Mouse (Mus musculus) embryonic facial prominence, embryonic 15.5 days (tissue): ENCODE data around the gene Rtp1. TPM values are rescaled to one million over a fixed set of nuclear protein-coding genes. Genes with fewer than 3 reads are reported as not detected.

ENCODE experiments used
- ATAC-seq: fragments of 200-750 bp; cut with Nextera tagmentation; 2 replicates; pipeline ENCODE4 v1.8.0; 2017; ENCODE audit warnings: low read depth, moderate TSS enrichment; ENCODE audit not compliant: insufficient number of reproducible peaks, low FRiP score, low TSS enrichment
- H3K27ac ChIP-seq: fragments of 300-500 bp; sonication (generic); replicated peaks from 2 replicates; pipeline ENCODE4 v1.5.1; 2015; ENCODE audit warnings: mild to moderate bottlenecking, inconsistent platforms
- H3K27me3 ChIP-seq: fragments of 300-500 bp; sonication (generic); 2 replicates; pipeline ENCODE4 v1.6.1; 2015; ENCODE audit warnings: inconsistent platforms
- H3K36me3 ChIP-seq: fragments of 300-500 bp; sonication (generic); 2 replicates; pipeline ENCODE4 v1.6.1; 2015; ENCODE audit warnings: mild to moderate bottlenecking, inconsistent platforms
- H3K4me1 ChIP-seq: fragments of 300-500 bp; sonication (generic); 2 replicates; pipeline ENCODE4 v1.6.1; 2015; ENCODE audit warnings: inconsistent platforms
- H3K4me2 ChIP-seq: fragments of 300-500 bp; sonication (generic); replicated peaks from 2 replicates; pipeline ENCODE4 v1.6.1; 2015; ENCODE audit warnings: mild to moderate bottlenecking, inconsistent platforms
- H3K4me3 ChIP-seq: fragments of 300-500 bp; sonication (generic); replicated peaks from 2 replicates; pipeline ENCODE4 v1.5.1; 2015; ENCODE audit warnings: mild to moderate bottlenecking, inconsistent platforms
- H3K9ac ChIP-seq: fragments of 300-500 bp; sonication (generic); 2 replicates; pipeline ENCODE4 v1.6.1; 2015; ENCODE audit warnings: inconsistent platforms
- H3K9me3 ChIP-seq: fragments of 300-500 bp; sonication (generic); replicated peaks from 2 replicates; pipeline ENCODE4 v1.6.1; 2016; ENCODE audit warnings: inconsistent platforms
- WGBS: fragments of 180-500 bp; shearing (Covaris S2); methylation state at CpG from one replicate; pipeline ENCODE4 v1.1.7; 2015; 5-methylcytosine and 5-hydroxymethylcytosine counted together
- polyA plus RNA-seq: library from polyadenylated mRNA; unstranded; fragments of >200 nt; fragmentation: Nextera tagmentation; extraction: Ambion mirVana; gene quantifications from 2 replicates; pipeline ENCODE4 v1.2.1, GENCODE M21; 2015

The Rtp1 gene
- polyA plus RNA-seq, 1 experiment from 2014 or later: 7.5 TPM

DNA sequence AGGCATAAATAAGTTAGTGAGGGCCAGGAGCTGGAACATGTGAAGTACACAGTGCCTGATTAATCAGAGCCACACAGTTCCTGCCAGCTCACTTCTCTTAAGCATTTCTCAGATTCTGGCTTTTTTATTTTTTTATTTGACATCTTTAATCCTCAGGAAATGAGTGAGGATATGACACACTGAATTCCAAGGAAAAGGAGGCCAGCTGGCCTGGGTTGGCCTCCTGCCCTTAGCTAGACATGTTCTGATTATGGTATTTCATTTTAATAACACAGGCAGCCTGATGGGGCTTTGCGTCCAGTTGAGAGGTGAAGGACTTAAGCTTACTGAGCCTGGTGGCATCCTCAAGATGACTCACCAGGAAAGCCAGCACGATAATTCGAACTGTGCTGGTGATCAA lies 27.6 kb downstream of the Rtp1 start:
- 65% methylated on average over 3 of the region's 3 CpGs for WGBS
- no peak overlapping the region for H3K9ac ChIP-seq
- no peaks in the 10 kb centered on the region for H3K36me3 ChIP-seq
- H3K4me2 ChIP-seq: no peak overlapping the region
- H3K4me3 ChIP-seq: no peak overlapping the region
- no peaks in the 10 kb centered on the region for H3K9me3 ChIP-seq
- no peaks in the 10 kb centered on the region for H3K27me3 ChIP-seq
- H3K27ac ChIP-seq: no peak overlapping the region
- ATAC-seq: no peak
- no peaks in the 10 kb centered on the region for H3K4me1 ChIP-seq

DNA sequence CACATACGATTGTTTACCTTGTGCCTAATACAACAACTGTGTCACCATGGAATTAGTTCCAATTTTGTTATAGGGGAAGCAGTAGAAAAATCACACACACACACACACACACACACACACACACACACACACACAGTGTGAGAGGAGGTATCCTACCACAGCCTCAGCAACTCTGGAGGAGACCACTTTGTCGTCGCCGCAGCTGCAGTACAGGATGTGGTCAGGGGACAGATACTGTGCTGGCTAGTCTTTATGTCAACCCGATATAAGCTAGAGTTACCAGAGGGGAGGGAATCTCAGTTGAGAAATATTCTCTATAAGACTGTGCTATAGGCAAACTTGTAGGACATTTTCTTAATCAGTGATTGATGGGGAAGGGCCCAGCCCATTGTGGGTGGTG lies 28.4 kb downstream of the Rtp1 start:
- H3K4me3 ChIP-seq: no peak overlapping the region
- H3K4me1 ChIP-seq: no peaks in the 10 kb centered on the region
- no peaks in the 10 kb centered on the region for H3K36me3 ChIP-seq
- no peak overlapping the region for H3K4me2 ChIP-seq
- no peaks in the 10 kb centered on the region for H3K27me3 ChIP-seq
- no peak overlapping the region for H3K27ac ChIP-seq
- H3K9ac ChIP-seq: no peak overlapping the region
- no peak for ATAC-seq
- WGBS: 87% methylated on average over 5 of the region's 5 CpGs
- H3K9me3 ChIP-seq: no peaks in the 10 kb centered on the region

GRCm38 (mm10) chr16:23458906-23459588 lies 30.1 kb downstream of the Rtp1 start:
- no peak overlapping the region for H3K9ac ChIP-seq
- no peaks in the 10 kb centered on the region for H3K4me1 ChIP-seq
- no peak overlapping the region for H3K4me3 ChIP-seq
- ATAC-seq: no peak
- no peaks in the 10 kb centered on the region for H3K9me3 ChIP-seq
- WGBS: 42% methylated on average over 7 of the region's 7 CpGs
- H3K36me3 ChIP-seq: no peaks in the 10 kb centered on the region
- no peak overlapping the region for H3K27ac ChIP-seq
- no peak overlapping the region for H3K4me2 ChIP-seq
- no peaks in the 10 kb centered on the region for H3K27me3 ChIP-seq

GRCm38 (mm10) chr16:23463671-23464347 lies 34.9 kb downstream of the Rtp1 start:
- Histone ChIP-seq H3K27ac (no peak overlapping the region), H3K4me1 (no peaks in the 10 kb centered on the region), H3K9me3 (no peaks in the 10 kb centered on the region), H3K4me3 (no peak overlapping the region), H3K9ac (no peak overlapping the region), H3K4me2 (no peak overlapping the region), H3K36me3 (no peaks in the 10 kb centered on the region), H3K27me3 (no peaks in the 10 kb centered on the region)
- whole genome bisulfite sequencing: 80% methylated on average over 4 of the region's 4 CpGs
- no peak for ATAC-seq

DNA sequence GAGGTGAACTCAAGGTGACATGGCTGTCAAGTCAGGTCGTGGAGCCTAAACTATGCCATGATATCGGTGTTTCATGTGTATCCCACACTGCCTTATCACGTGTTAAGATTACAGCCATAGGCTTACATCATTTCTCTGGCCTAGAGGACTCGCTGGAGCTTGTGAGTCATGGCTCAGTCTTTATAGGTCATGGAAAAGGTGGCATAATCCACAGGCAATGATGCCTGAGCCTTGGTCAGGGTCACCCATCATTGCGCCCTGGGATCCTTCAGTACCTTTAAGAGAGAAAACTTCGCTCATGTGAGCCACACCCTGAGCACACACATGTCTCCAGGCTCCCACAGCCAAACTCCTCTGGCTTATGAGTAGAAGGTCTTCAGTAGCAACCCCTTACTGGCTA lies 42.6 kb downstream of the Rtp1 start:
- Histone ChIP-seq H3K4me1 (no peaks in the 10 kb centered on the region), H3K27ac (no peak overlapping the region), H3K9ac (no peak overlapping the region), H3K9me3 (no peaks in the 10 kb centered on the region), H3K36me3 (no peaks in the 10 kb centered on the region), H3K27me3 (no peaks in the 10 kb centered on the region), H3K4me2 (no peak overlapping the region), H3K4me3 (no peak overlapping the region)
- ATAC-seq: no peak
- 88% methylated on average over 6 of the region's 6 CpGs for WGBS

GRCm38 (mm10) chr16:23472046-23472445 lies 43.1 kb downstream of the Rtp1 start:
- WGBS: 52% methylated on average over 3 of the region's 3 CpGs
- Histone ChIP-seq H3K4me3 (no peak overlapping the region), H3K4me1 (no peaks in the 10 kb centered on the region; the same call in 1 of the 2 replicates), H3K27me3 (no peaks in the 10 kb centered on the region), H3K27ac (no peak overlapping the region), H3K9me3 (no peaks in the 10 kb centered on the region), H3K9ac (no peak overlapping the region), H3K4me2 (no peak overlapping the region), H3K36me3 (no peaks in the 10 kb centered on the region)
- ATAC-seq: no peak

DNA sequence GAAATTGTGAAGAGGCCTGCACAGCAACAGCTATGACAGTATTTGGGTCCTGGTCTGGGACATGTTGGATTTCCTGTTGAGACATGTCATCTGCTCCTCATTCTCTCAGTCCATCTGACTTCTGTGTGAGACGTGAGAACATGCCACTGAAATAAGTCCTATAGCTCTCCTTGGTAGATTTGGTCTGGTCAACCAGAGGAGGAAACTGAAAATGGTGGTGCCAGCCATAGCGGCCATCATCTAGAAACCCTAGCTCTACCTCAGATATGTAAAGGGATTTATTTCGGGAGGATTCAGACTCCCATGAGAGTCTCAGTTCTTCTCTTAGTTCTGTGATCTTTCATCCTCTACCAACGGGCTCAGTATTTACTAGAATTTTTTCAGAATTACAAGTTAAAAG lies 46.7 kb downstream of the Rtp1 start:
- 78% methylated on average over 4 of the region's 4 CpGs for WGBS
- Histone ChIP-seq H3K27ac (no peak overlapping the region), H3K4me3 (no peak overlapping the region), H3K4me1 (no peaks in the 10 kb centered on the region; the same call in 1 of the 2 replicates), H3K9me3 (no peaks in the 10 kb centered on the region), H3K9ac (no peak overlapping the region), H3K36me3 (no peaks in the 10 kb centered on the region), H3K4me2 (no peak overlapping the region), H3K27me3 (no peaks in the 10 kb centered on the region)
- no peak for ATAC-seq

DNA sequence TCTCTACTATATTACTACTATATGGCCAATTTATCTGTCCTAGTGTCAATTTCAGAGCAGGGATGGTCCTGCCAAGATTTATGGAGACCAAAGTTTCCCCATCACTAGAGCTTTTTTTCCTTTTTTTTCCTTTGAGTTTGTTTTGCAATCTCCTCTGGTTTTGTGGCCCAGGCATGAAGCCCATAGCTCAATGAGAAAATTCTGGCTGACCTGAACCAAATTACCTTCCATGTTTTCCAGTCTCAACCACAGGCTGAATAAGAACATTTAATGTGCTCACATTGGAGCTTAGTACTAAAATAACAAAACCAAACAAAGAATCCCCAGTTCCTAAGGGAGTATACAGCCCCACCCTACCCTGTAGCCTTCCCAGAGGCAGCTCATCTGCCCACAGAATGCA lies 47.7 kb downstream of the Rtp1 start:
- ATAC-seq: no peak
- Histone ChIP-seq H3K4me1 (no peaks in the 10 kb centered on the region; the same call in 1 of the 2 replicates), H3K36me3 (no peaks in the 10 kb centered on the region)

DNA sequence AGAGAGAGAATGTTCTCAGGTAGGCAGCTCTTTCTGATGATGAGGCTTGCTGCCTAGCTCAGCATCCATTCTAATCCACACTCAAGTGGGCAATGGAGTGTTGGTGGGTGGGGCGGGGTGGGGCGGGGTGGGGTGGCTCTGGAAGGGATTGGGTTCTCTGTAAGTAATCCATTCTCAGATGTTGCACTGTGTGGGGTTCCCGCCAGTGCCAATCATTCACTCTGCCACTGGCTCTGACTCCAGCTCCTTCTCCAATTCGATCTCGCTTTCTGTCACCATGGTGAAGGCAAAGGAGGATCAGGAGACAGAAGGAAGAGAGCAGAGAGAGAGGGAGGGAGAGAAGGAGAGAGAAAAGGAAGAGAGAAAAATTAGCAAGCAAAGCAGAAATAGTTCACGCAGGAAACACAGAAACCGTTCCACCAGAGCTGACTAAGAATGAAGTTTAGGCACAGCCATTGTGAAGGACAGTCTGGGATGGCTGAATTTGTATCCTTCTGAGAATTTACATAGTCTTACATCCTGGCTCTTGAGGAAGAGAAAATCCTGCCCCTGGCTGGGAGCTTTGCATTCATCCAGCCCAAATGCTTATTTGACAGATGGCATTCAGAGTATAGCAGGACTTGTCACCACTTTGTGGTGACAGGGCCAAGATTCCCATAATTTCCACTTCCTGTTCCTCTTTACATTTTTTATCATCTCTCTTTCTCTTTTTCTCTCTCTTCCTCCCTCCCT lies 51.1 kb downstream of the Rtp1 start:
- H3K36me3 ChIP-seq: no peaks in the 10 kb centered on the region
- no peak overlapping the region for H3K27ac ChIP-seq
- H3K27me3 ChIP-seq: no peaks in the 10 kb centered on the region
- no peak overlapping the region for H3K4me3 ChIP-seq
- WGBS: 59% methylated on average over 7 of the region's 7 CpGs
- no peaks in the 10 kb centered on the region; the same call in 1 of the 2 replicates for H3K4me1 ChIP-seq
- ATAC-seq: no peak
- no peaks in the 10 kb centered on the region for H3K9me3 ChIP-seq
- H3K4me2 ChIP-seq: no peak overlapping the region
- no peak overlapping the region for H3K9ac ChIP-seq

More for the DNA sequence above, 47.7 kb downstream of the Rtp1 start:
- Histone ChIP-seq H3K9ac (no peak overlapping the region), H3K9me3 (no peaks in the 10 kb centered on the region), H3K27ac (no peak overlapping the region), H3K27me3 (no peaks in the 10 kb centered on the region), H3K4me2 (no peak overlapping the region), H3K4me3 (no peak overlapping the region)

GRCm38 (mm10) chr16:23482218-23482617 lies 53.3 kb downstream of the Rtp1 start:
- no peaks in the 10 kb centered on the region for H3K4me1 ChIP-seq
- H3K9me3 ChIP-seq: no peaks in the 10 kb centered on the region
- no peak overlapping the region for H3K9ac ChIP-seq
- ATAC-seq: no peak
- H3K27ac ChIP-seq: no peak overlapping the region
- H3K4me2 ChIP-seq: no peak overlapping the region
- 76% methylated on average over 3 of the region's 3 CpGs for WGBS
- H3K4me3 ChIP-seq: no peak overlapping the region
- no peaks in the 10 kb centered on the region for H3K27me3 ChIP-seq
- no peaks in the 10 kb centered on the region for H3K36me3 ChIP-seq

DNA sequence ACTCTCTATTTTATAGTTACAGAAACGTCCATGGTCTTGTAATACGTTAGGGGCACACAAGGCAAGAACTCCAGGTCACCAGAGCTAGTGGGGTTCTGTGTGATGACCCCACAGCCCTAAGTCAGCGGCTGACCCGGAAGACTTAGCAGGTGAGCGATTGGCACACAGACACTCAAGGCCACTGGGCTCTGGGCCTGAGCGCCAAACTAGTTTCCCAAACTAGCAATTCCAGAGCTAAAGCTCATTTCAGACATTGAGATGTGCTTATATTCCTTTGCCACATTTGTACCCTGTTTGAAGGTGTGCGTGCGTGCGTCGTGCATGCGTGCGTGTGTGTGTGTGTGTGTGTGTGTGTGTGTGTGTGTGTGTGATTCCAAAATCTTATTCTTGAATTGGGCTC lies 53.9 kb downstream of the Rtp1 start:
- WGBS: 93% methylated on average over 12 of the region's 12 CpGs
- H3K4me2 ChIP-seq: no peak overlapping the region
- H3K27me3 ChIP-seq: no peaks in the 10 kb centered on the region
- H3K36me3 ChIP-seq: no peaks in the 10 kb centered on the region
- no peaks in the 10 kb centered on the region for H3K9me3 ChIP-seq
- H3K27ac ChIP-seq: no peak overlapping the region
- H3K4me3 ChIP-seq: no peak overlapping the region
- ATAC-seq: no peak
- no peaks in the 10 kb centered on the region for H3K4me1 ChIP-seq
- H3K9ac ChIP-seq: no peak overlapping the region
